Mouse (Mus musculus) ES-Bruce4 (cell line): ENCODE measurements at regions not wholly inside any gene's neighbourhood (a gene's known extent, or its start where the extent isn't known, plus 50 kb on each side); places are given as distances from the start of the nearest gene placed in this dataset.

Experiments
- CTCF ChIP-seq: IDR thresholded peaks from one replicate; pipeline ENCODE4 v1.8.1; 2011; ENCODE audit warnings: low read depth, low read length
- POLR2A ChIP-seq: IDR thresholded peaks from one replicate; pipeline ENCODE4 v1.8.1; 2011; ENCODE audit warnings: low read length; ENCODE audit not compliant: insufficient read depth

DNA sequence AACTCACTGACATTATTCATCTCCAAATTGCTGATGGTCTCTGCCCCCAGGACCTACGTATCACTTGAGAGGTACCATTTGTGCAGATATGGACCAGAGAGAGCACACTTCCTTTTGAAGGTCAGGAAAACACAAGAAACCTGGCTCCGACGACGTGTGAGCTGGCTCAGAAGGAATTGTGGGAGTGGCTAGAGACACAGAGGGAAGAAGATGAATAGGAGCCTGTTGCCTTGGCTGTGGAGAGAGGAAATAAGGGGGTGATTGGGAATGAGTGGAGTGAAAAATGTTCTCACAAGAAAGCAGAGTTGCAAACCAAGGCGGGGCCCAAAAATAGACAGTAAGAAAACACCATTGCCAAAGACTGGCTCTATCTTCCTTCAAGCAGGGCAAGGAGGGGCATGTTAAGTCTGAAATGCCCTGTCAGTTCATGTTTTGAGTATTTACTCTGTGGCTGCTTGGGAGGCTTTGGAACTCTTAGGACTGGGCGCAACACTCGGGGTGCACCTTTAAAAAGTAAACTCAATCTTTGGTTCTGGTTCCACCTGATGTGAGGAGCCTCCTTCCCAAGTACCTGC, 111.6 kb upstream of the Mylip start:
- TF ChIP-seq CTCF (no peak), POLR2A (no peak)
